Comparison of ENCODE assay signal across 11 mouse cellular contexts in the genomic region with DNA sequence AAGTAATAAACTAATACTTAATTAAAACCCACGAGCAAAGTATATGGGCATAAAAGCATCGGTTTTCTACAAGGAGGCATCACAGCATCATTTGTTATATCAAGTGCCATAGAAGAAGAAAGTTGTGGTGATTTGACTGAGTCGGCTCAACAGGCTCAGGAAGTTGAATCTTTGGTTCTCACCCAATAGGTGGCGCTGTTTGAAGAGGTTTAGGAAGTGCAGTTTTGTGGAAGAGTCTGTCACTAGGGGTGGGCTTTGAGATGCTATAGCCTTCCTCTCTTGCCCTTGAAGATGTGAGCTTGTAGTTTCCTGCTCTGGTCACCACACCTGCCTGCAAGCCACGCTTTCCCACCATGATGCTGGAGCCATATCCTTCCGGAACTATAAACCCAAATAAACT. TPM values are rescaled to one million over a fixed set of nuclear protein-coding genes. Genes with fewer than 3 reads are reported as not detected.
DNase-seq lines count a peak whose midpoint lies in the region; ATAC-seq and TF ChIP-seq lines count a peak whose summit lies in the region.
"Had no signal": no experiment of that assay in that cellular context is flagged by ENCODE, and none has a peak within 500 bp of the region (broad histone marks: within the 10 kb centered on the region; RNA-seq: fewer than 3 reads in every experiment).

No protein-coding gene starts in this region.

- H3K4me3 ChIP-seq in left cerebral cortex, adult 2 months: no peak overlapping the region
- H3K4me3 ChIP-seq: forebrain, embryonic 12.5 days had no signal

- no peak overlapping the region for H3K27ac ChIP-seq in left cerebral cortex, adult 2 months
- H3K27ac ChIP-seq: forebrain, embryonic 12.5 days had no signal

- peak; percentile 13 for DNase-seq in adrenal gland, postnatal 10 days
- DNase-seq in adrenal gland, adult 8-10 months: no peak
- DNase-seq in left cerebral cortex, adult 2 months (ENCODE audit: extremely low spot score in 1 of 2, low spot score in 2 of 2): no peak
- DNase-seq in left cerebral cortex, adult 8-10 months (ENCODE audit: low spot score in 2 of 2): no peak
- peak; percentile 36 for DNase-seq in R1 (ENCODE audit: low read depth, low spot score)
- DNase-seq in frontal cortex, postnatal 36 days (ENCODE audit: low spot score in 2 of 2): no peak

- intact Hi-C loops in left cerebral cortex, adult 2 months (cut with DNase I): loop anchor here (1.0 kb wide), 1 partner anchor 52 kb away; no protein-coding TSS in a partner anchor

- peak; percentile 37 for TF ChIP-seq CTCF in left cerebral cortex, adult 2 months (IDR thresholded peaks at IDR 0.05)

- 0 out of 2 replicates have a peak, but pooled peaks have one; percentile 47 for ATAC-seq in megakaryocyte-erythroid progenitor cell, adult 5-6 weeks (replicated peaks; ENCODE audit: low FRiP score, low TSS enrichment, poor library complexity, severe bottlenecking)
- ATAC-seq in inflammation-experienced regulatory T-cells, adult 6 months: no peak
- ATAC-seq: midbrain, embryonic 16.5 days had no signal

RNA-seq across cellular contexts. Expression of a gene that starts 15.7 kb away (rescaled TPM):
- total RNA-seq in adrenal gland, postnatal 10 days (2021): 10 to 100 TPM; 10.2 to 20.1 TPM
- under 1 TPM in 3 of 4 experiments, not detected in 1; 0.61 to 0.87 (median 0.65) TPM for total RNA-seq in adrenal gland, adult 8-10 months (2022)
- under 1 TPM in 1 of 2 experiments, not detected in 1; 0.14 TPM for total RNA-seq in left cerebral cortex, adult 2 months (2021)
- total RNA-seq in left cerebral cortex, adult 8-10 months (2022): under 1 TPM in 3 of 4 experiments, not detected in 1; 0.11 to 0.33 (median 0.21) TPM
- not detected in 2 replicates for total RNA-seq in megakaryocyte-erythroid progenitor cell, adult 5-6 weeks (2014; fragmentation: Nextera tagmentation)
- total RNA-seq in megakaryocyte-erythroid progenitor cell, adult 5-6 weeks (2017): not detected in 2 replicates
- not detected for polyA plus RNA-seq in inflammation-experienced regulatory T-cells, adult 6 months (2017; shearing (Covaris generic))
- total RNA-seq: hematopoietic stem cell, adult 5-6 weeks had no signal
- polyA plus RNA-seq: midbrain, embryonic 16.5 days had no signal

Comparison
In these comparisons a context has a peak if more than half of its experiments do, and no peak if none do; other contexts are left out.
1. DNase-seq: peak in adrenal gland, postnatal 10 days (single experiment) and R1 (single experiment); none in adrenal gland, adult 8-10 months (single experiment), left cerebral cortex, adult 2 months (0 of 2), left cerebral cortex, adult 8-10 months (0 of 2) and frontal cortex, postnatal 36 days (0 of 2).
2. RNA of a gene that starts 15.7 kb away (total RNA-seq): 10.2 to 20.1 TPM in adrenal gland, postnatal 10 days; 0.61 to 0.87 TPM in adrenal gland, adult 8-10 months, 0.11 to 0.33 TPM in left cerebral cortex, adult 8-10 months, 0.14 TPM in left cerebral cortex, adult 2 months and not detected in megakaryocyte-erythroid progenitor cell, adult 5-6 weeks; every median in the first group is over 4 times any median in the second.